ENCODE assay signal across 18 mouse cellular contexts in genomic region chr19:5463212-5463611, GRCm38 (mm10). TPM values are rescaled to one million over a fixed set of nuclear protein-coding genes. Genes with fewer than 3 reads are reported as not detected.
A peak's percentile ranks its signal among the peaks of the same experiment; 100 is the strongest.
DNase-seq lines count a peak whose midpoint lies in the region; ATAC-seq lines count a peak whose summit lies in the region.
"Had no signal": no experiment of that assay in that cellular context is flagged by ENCODE, and none has a peak within 500 bp of the region (broad histone marks: within the 10 kb centered on the region; RNA-seq: fewer than 3 reads in every experiment).

No protein-coding gene starts in this region.

- 90% methylated on average over 9 of the region's 9 CpGs for WGBS in midbrain, embryonic 10.5 days
- 93% methylated on average over 9 of the region's 9 CpGs for WGBS in midbrain, embryonic 14.5 days
- WGBS in embryonic facial prominence, embryonic 10.5 days = 90% methylated on average over 9 of the region's 9 CpGs
- WGBS in limb, embryonic 12.5 days = 89% methylated on average over 9 of the region's 9 CpGs

- H3K27me3 ChIP-seq in midbrain, embryonic 10.5 days (ENCODE audit: low read depth, poor library complexity, severe bottlenecking) = peaks cover 17% of the 10 kb centered on the region
- no peaks in the 10 kb centered on the region for H3K27me3 ChIP-seq in midbrain, embryonic 14.5 days (ENCODE audit: control insufficient read depth, insufficient read depth, low read length)
- H3K27me3 ChIP-seq in embryonic facial prominence, embryonic 10.5 days (replicated peaks; ENCODE audit: low read depth, poor library complexity, severe bottlenecking) = peaks cover 15% of the 10 kb centered on the region
- no peaks in the 10 kb centered on the region for H3K27me3 ChIP-seq in limb, embryonic 12.5 days
- H3K27me3 ChIP-seq: heart, embryonic 12.5 days; intestine, embryonic 15.5 days; Patski had no signal

- peaks cover 27% of the 10 kb centered on the region for H3K4me1 ChIP-seq in midbrain, embryonic 10.5 days
- H3K4me1 ChIP-seq in midbrain, embryonic 14.5 days (ENCODE audit: control insufficient read depth, insufficient read depth, low read length) = peaks cover 19% of the 10 kb centered on the region
- H3K4me1 ChIP-seq in embryonic facial prominence, embryonic 10.5 days = peaks cover 25% of the 10 kb centered on the region
- H3K4me1 ChIP-seq in limb, embryonic 12.5 days (replicated peaks) = peaks cover 23% of the 10 kb centered on the region

- no peaks in the 10 kb centered on the region for H3K9me3 ChIP-seq in midbrain, embryonic 10.5 days (replicated peaks)
- no peaks in the 10 kb centered on the region for H3K9me3 ChIP-seq in midbrain, embryonic 14.5 days (ENCODE audit: control insufficient read depth, low read length)
- no peaks in the 10 kb centered on the region for H3K9me3 ChIP-seq in embryonic facial prominence, embryonic 10.5 days
- no peaks in the 10 kb centered on the region for H3K9me3 ChIP-seq in limb, embryonic 12.5 days
- H3K9me3 ChIP-seq: embryonic facial prominence, embryonic 15.5 days; heart, embryonic 12.5 days; hindbrain, embryonic 13.5 days; intestine, embryonic 15.5 days had no signal

- H3K36me3 ChIP-seq in midbrain, embryonic 10.5 days = peaks cover 58% of the 10 kb centered on the region
- H3K36me3 ChIP-seq in midbrain, embryonic 14.5 days (ENCODE audit: control insufficient read depth, insufficient read depth, low read length) = peaks cover 51% of the 10 kb centered on the region
- peaks cover 61% of the 10 kb centered on the region for H3K36me3 ChIP-seq in embryonic facial prominence, embryonic 10.5 days (replicated peaks)
- H3K36me3 ChIP-seq in limb, embryonic 12.5 days = peaks cover 60% of the 10 kb centered on the region

- peak; percentile 49 for DNase-seq in cerebellum, adult 9-11 months
- no peak for DNase-seq in midbrain, embryonic 10.5 days (ENCODE audit: low spot score)
- DNase-seq in midbrain, embryonic 14.5 days = no peak
- no peak for DNase-seq in embryonic facial prominence, embryonic 10.5 days (ENCODE audit: low spot score)

- no peak overlapping the region for H3K9ac ChIP-seq in midbrain, embryonic 14.5 days (replicated peaks; ENCODE audit: low read length)
- no peak overlapping the region for H3K9ac ChIP-seq in limb, embryonic 12.5 days (replicated peaks)

- H3K4me3 ChIP-seq in midbrain, embryonic 10.5 days = peak overlapping the region; percentile 14; the same call in 1 of the 2 replicates
- no peak overlapping the region for H3K4me3 ChIP-seq in midbrain, embryonic 14.5 days (replicated peaks; ENCODE audit: low read depth, low read length)
- peak overlapping the region; percentile 24; the same call in 1 of the 2 replicates for H3K4me3 ChIP-seq in embryonic facial prominence, embryonic 10.5 days
- no peak overlapping the region for H3K4me3 ChIP-seq in limb, embryonic 12.5 days (replicated peaks)
- H3K4me3 ChIP-seq: erythroblast, embryonic 14.5 days; heart, adult 2 months had no signal

- no peak for ATAC-seq in cerebellum, adult (ENCODE audit: insufficient number of reproducible peaks, low FRiP score, low TSS enrichment)
- no peak for ATAC-seq in midbrain, embryonic 14.5 days (ENCODE audit: low FRiP score, low TSS enrichment)
- ATAC-seq in limb, embryonic 12.5 days (ENCODE audit: insufficient number of reproducible peaks, insufficient read depth, low FRiP score, low TSS enrichment, low read depth) = no peak
- ATAC-seq: activated CD4-positive, CD25-positive, alpha-beta regulatory T cell, adult 4 months; intestine, embryonic 15.5 days; Patski had no signal

- no peak overlapping the region for H3K27ac ChIP-seq in midbrain, embryonic 10.5 days (replicated peaks)
- H3K27ac ChIP-seq in midbrain, embryonic 14.5 days (replicated peaks; ENCODE audit: low read depth, low read length) = no peak overlapping the region
- H3K27ac ChIP-seq in embryonic facial prominence, embryonic 10.5 days (replicated peaks) = no peak overlapping the region
- 0 out of 2 replicates have a peak overlapping the region, but pooled peaks have one; percentile 66 for H3K27ac ChIP-seq in limb, embryonic 12.5 days

- no peak overlapping the region for H3K4me2 ChIP-seq in midbrain, embryonic 14.5 days (ENCODE audit: low read length)
- H3K4me2 ChIP-seq in limb, embryonic 12.5 days = no peak overlapping the region

RNA-seq across cellular contexts. Expression of gene Fibp, which starts 2.8 kb away (rescaled TPM):
- polyA plus RNA-seq in midbrain, embryonic 10.5 days (2016; fragmentation: Nextera tagmentation; extraction: Ambion mirVana) = 98.0 and 111 TPM in 2 replicates
- polyA plus RNA-seq in midbrain, embryonic 14.5 days (2014; fragmentation: Nextera tagmentation; extraction: Ambion mirVana) = 169 and 199 TPM in 2 replicates
- polyA plus RNA-seq in embryonic facial prominence, embryonic 10.5 days (2016; fragmentation: Nextera tagmentation; extraction: Ambion mirVana) = 101 and 109 TPM in 2 replicates
- 130 and 140 TPM in 2 replicates for polyA plus RNA-seq in limb, embryonic 12.5 days (2016; fragmentation: Nextera tagmentation; extraction: Ambion mirVana)

RNA-seq across cellular contexts. Expression of gene Ctsw, which starts 5.1 kb away (rescaled TPM):
- 1.7 and 2.7 TPM in 2 replicates for polyA plus RNA-seq in midbrain, embryonic 10.5 days (2016; fragmentation: Nextera tagmentation; extraction: Ambion mirVana)
- 4.3 and 4.9 TPM in 2 replicates for polyA plus RNA-seq in midbrain, embryonic 14.5 days (2014; fragmentation: Nextera tagmentation; extraction: Ambion mirVana)
- 1.1 and 1.5 TPM in 2 replicates for polyA plus RNA-seq in embryonic facial prominence, embryonic 10.5 days (2016; fragmentation: Nextera tagmentation; extraction: Ambion mirVana)
- 2.2 and 2.9 TPM in 2 replicates for polyA plus RNA-seq in limb, embryonic 12.5 days (2016; fragmentation: Nextera tagmentation; extraction: Ambion mirVana)
- polyA plus RNA-seq: erythroblast, embryonic 14.5 days had no signal

RNA-seq across cellular contexts. Expression of gene Ccdc85b, which starts 5.5 kb away (rescaled TPM):
- 5.5 and 6.0 TPM in 2 replicates for polyA plus RNA-seq in midbrain, embryonic 10.5 days (2016; fragmentation: Nextera tagmentation; extraction: Ambion mirVana)
- polyA plus RNA-seq in midbrain, embryonic 14.5 days (2014; fragmentation: Nextera tagmentation; extraction: Ambion mirVana) = 7.6 and 9.1 TPM in 2 replicates
- polyA plus RNA-seq in embryonic facial prominence, embryonic 10.5 days (2016; fragmentation: Nextera tagmentation; extraction: Ambion mirVana) = 6.2 and 7.4 TPM in 2 replicates
- 10.4 and 10.8 TPM in 2 replicates for polyA plus RNA-seq in limb, embryonic 12.5 days (2016; fragmentation: Nextera tagmentation; extraction: Ambion mirVana)

RNA-seq across cellular contexts. Expression of gene Efemp2, which starts 10.5 kb away (rescaled TPM):
- 67.6 and 69.1 TPM in 2 replicates for polyA plus RNA-seq in midbrain, embryonic 10.5 days (2016; fragmentation: Nextera tagmentation; extraction: Ambion mirVana)
- 18.0 and 28.7 TPM in 2 replicates for polyA plus RNA-seq in midbrain, embryonic 14.5 days (2014; fragmentation: Nextera tagmentation; extraction: Ambion mirVana)
- polyA plus RNA-seq in embryonic facial prominence, embryonic 10.5 days (2016; fragmentation: Nextera tagmentation; extraction: Ambion mirVana) = 75.8 and 80.6 TPM in 2 replicates
- polyA plus RNA-seq in limb, embryonic 12.5 days (2016; fragmentation: Nextera tagmentation; extraction: Ambion mirVana) = 138 and 139 TPM in 2 replicates

RNA-seq across cellular contexts. Expression of gene Fosl1, which starts 15.9 kb away (rescaled TPM):
- polyA plus RNA-seq in midbrain, embryonic 10.5 days (2016; fragmentation: Nextera tagmentation; extraction: Ambion mirVana) = not detected in 2 replicates
- not detected in 2 replicates for polyA plus RNA-seq in midbrain, embryonic 14.5 days (2014; fragmentation: Nextera tagmentation; extraction: Ambion mirVana)
- not detected in 2 replicates for polyA plus RNA-seq in embryonic facial prominence, embryonic 10.5 days (2016; fragmentation: Nextera tagmentation; extraction: Ambion mirVana)
- not detected in 2 replicates for polyA plus RNA-seq in limb, embryonic 12.5 days (2016; fragmentation: Nextera tagmentation; extraction: Ambion mirVana)
- polyA plus RNA-seq: activated CD4-positive, CD25-positive, alpha-beta regulatory T cell, adult 4 months; cerebellum, adult 2 months; embryonic facial prominence, embryonic 11.5 days; embryonic facial prominence, embryonic 15.5 days; forebrain, embryonic 11.5 days; forebrain, embryonic 16.5 days; heart, adult 2 months; heart, embryonic 12.5 days; hindbrain, embryonic 13.5 days; intestine, embryonic 15.5 days had no signal

Comparison
In these comparisons a context has a peak if more than half of its experiments do, and no peak if none do; other contexts are left out.
1. H3K4me3 ChIP-seq: peak in midbrain, embryonic 10.5 days (single experiment) and embryonic facial prominence, embryonic 10.5 days (single experiment); none in midbrain, embryonic 14.5 days (single experiment) and limb, embryonic 12.5 days (single experiment).